Mouse (Mus musculus) G1E (cell line): Measurements from ENCODE around the gene P4hb.

Source experiments
- CTCF ChIP-seq: IDR thresholded peaks from 2 replicates; pipeline ENCODE4 v1.5.1; 2012; ENCODE audit warnings: low read depth, low read length, inconsistent platforms, mixed read lengths
- GATA1 ChIP-seq: IDR thresholded peaks from 2 replicates; pipeline ENCODE4 v1.6.1; 2012; ENCODE audit warnings: borderline replicate concordance, low read length, inconsistent platforms, mixed read lengths
- POLR2AphosphoS5 ChIP-seq: IDR thresholded peaks from 2 replicates; pipeline ENCODE4 v1.6.1; 2012; ENCODE audit warnings: low read depth, low read length, inconsistent platforms; ENCODE audit not compliant: insufficient replicate concordance
- TAL1 ChIP-seq: conservative IDR thresholded peaks from 2 replicates; pipeline ENCODE4 v1.6.1; 2012; ENCODE audit warnings: low read depth, low read length, inconsistent platforms, mixed read lengths

DNA sequence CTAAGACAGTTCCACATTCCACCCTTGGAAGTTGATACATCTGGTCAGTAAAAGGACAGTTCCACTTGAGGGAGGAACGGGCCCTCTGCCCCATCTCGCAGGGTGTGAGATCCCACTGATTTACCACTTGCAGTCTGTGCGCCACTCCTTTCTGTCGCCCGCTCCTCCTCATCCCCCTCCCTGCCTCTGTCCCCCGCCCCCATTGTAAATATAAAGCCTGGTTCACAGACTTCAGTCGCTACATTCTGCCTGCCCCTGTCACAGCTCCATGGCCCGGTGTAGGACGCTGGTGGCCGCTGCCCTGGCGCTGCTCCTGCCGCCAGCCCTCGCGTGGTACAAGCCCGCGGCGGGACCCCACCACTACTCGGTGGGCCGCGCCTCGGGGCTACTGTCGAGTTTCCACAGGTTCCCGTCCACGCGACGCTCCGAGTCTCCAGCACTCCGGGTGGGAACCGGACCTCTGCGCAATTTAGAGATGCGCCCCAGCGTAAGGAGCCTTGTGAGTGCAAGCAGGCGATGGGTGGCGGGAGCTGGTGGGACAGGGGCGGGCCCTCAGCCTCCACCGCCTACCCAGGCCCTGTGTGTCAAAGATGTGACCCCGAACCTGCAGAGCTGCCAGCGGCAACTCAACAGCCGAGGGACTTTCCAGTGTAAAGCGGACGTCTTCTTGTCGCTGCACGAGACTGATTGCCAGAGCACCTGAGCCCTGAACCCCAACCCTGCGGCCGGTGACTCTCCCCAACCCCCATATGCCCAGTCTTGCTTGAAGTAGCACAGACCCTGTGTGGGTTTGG lies 35.4 kb upstream of the P4hb start, which contains the start of gene Npb:
- TF ChIP-seq CTCF = no peak
- no peak for TF ChIP-seq TAL1
- no peak for TF ChIP-seq POLR2AphosphoS5
- no peak for TF ChIP-seq GATA1
